7 mouse cellular contexts compared by ENCODE assay signal in the genomic region with DNA sequence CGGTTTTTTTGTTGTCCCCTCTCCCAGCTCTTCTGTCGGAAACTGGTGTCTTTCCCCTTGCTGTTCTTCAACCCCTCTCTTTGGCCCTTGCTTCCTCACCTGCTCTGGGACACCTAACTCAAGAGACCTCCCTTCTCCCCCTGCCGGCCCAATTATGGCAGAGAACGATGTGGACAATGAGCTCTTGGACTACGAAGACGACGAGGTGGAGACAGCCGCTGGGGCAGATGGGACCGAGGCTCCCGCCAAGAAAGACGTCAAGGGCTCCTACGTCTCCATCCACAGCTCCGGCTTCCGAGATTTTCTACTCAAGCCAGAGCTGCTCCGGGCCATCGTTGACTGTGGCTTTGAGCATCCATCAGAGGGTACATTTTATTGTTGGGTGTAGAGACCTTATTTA. TPM values are rescaled to one million over a fixed set of nuclear protein-coding genes. Genes with fewer than 3 reads are reported as not detected.
DNase-seq lines count a peak whose midpoint lies in the region; ATAC-seq lines count a peak whose summit lies in the region.

No protein-coding gene starts in this region.

- H3K9me3 ChIP-seq in embryonic facial prominence, embryonic 10.5 days, result no peaks in the 10 kb centered on the region
- H3K9me3 ChIP-seq in heart, embryonic 16.5 days (replicated peaks; ENCODE audit: control insufficient read depth, low read length), result no peaks in the 10 kb centered on the region
- no peaks in the 10 kb centered on the region for H3K9me3 ChIP-seq in stomach, embryonic 15.5 days

- H3K4me3 ChIP-seq in embryonic facial prominence, embryonic 10.5 days, result peak overlapping the region; percentile 98
- H3K4me3 ChIP-seq in heart, embryonic 16.5 days (ENCODE audit: low read length), result peak overlapping the region; percentile 94
- H3K4me3 ChIP-seq in macrophage (ENCODE audit: inconsistent target), result peak overlapping the region; percentile 87
- H3K4me3 ChIP-seq in stomach, embryonic 15.5 days (replicated peaks), result peak overlapping the region; percentile 70

- 16% methylated on average over 16 of the region's 16 CpGs for WGBS in embryonic facial prominence, embryonic 10.5 days
- WGBS in heart, embryonic 16.5 days, result 4% methylated on average over 16 of the region's 16 CpGs
- WGBS in macrophage (ENCODE audit: missing documents), result 2% methylated on average over 16 of the region's 16 CpGs
- 2% methylated on average over 16 of the region's 16 CpGs for WGBS in stomach, embryonic 15.5 days

- DNase-seq in 416B (ENCODE audit: low read depth) (peak; percentile 56), ES-CJ7 (ENCODE audit: low read depth, low spot score) (peak; percentile 71)
- peak; percentile 63 for DNase-seq in embryonic facial prominence, embryonic 10.5 days (ENCODE audit: low spot score)
- DNase-seq in kidney, postnatal 25 days, result peak; percentile 48 to 78

- peak overlapping the region; percentile 99 for H3K9ac ChIP-seq in heart, embryonic 16.5 days (ENCODE audit: low read length)
- H3K9ac ChIP-seq in stomach, embryonic 15.5 days, result peak overlapping the region; percentile 93

- peaks cover 53% of the 10 kb centered on the region for H3K36me3 ChIP-seq in embryonic facial prominence, embryonic 10.5 days (replicated peaks)
- peaks cover 48% of the 10 kb centered on the region for H3K36me3 ChIP-seq in heart, embryonic 16.5 days (ENCODE audit: control insufficient read depth, insufficient read depth)
- peaks cover 32% of the 10 kb centered on the region for H3K36me3 ChIP-seq in macrophage (ENCODE audit: inconsistent target)
- peaks cover 40% of the 10 kb centered on the region for H3K36me3 ChIP-seq in stomach, embryonic 15.5 days

- H3K27me3 ChIP-seq in embryonic facial prominence, embryonic 10.5 days (replicated peaks; ENCODE audit: low read depth, poor library complexity, severe bottlenecking), result no peaks in the 10 kb centered on the region
- H3K27me3 ChIP-seq in heart, embryonic 16.5 days (ENCODE audit: control insufficient read depth, insufficient read depth, low read length), result no peaks in the 10 kb centered on the region
- no peaks in the 10 kb centered on the region for H3K27me3 ChIP-seq in stomach, embryonic 15.5 days (replicated peaks)

- peaks cover 44% of the 10 kb centered on the region for H3K4me1 ChIP-seq in embryonic facial prominence, embryonic 10.5 days
- peaks cover 45% of the 10 kb centered on the region for H3K4me1 ChIP-seq in heart, embryonic 16.5 days (ENCODE audit: control insufficient read depth, insufficient read depth, low read length)
- H3K4me1 ChIP-seq in stomach, embryonic 15.5 days, result peaks cover 38% of the 10 kb centered on the region

- ATAC-seq in heart, embryonic 16.5 days (replicated peaks; ENCODE audit: extremely low read depth, insufficient read depth, low FRiP score), result no peak
- 0 out of 2 replicates have a peak, but pooled peaks have one; percentile 2 for ATAC-seq in stomach, embryonic 15.5 days (ENCODE audit: insufficient read depth, low FRiP score, low read depth)

- H3K79me2 ChIP-seq in macrophage (ENCODE audit: inconsistent target), result peaks cover 60% of the 10 kb centered on the region

- peak overlapping the region; percentile 100 for H3K27ac ChIP-seq in embryonic facial prominence, embryonic 10.5 days (replicated peaks)
- H3K27ac ChIP-seq in heart, embryonic 16.5 days (ENCODE audit: low read length), result peak overlapping the region; percentile 99
- H3K27ac ChIP-seq in macrophage, result peak overlapping the region; percentile 93
- peak overlapping the region; percentile 99; the same call in 1 of the 2 replicates for H3K27ac ChIP-seq in stomach, embryonic 15.5 days

- H3K4me2 ChIP-seq in heart, embryonic 16.5 days (ENCODE audit: low read depth, low read length), result peak overlapping the region; percentile 95
- H3K4me2 ChIP-seq in stomach, embryonic 15.5 days, result peak overlapping the region; percentile 81

RNA-seq across cellular contexts. Expression of a gene that starts 1.5 kb away (rescaled TPM):
- 726 and 735 TPM in 2 replicates for polyA plus RNA-seq in embryonic facial prominence, embryonic 10.5 days (2016; fragmentation: Nextera tagmentation; extraction: Ambion mirVana)
- 256 and 260 TPM in 2 replicates for polyA plus RNA-seq in heart, embryonic 16.5 days (2015; fragmentation: Nextera tagmentation; extraction: Ambion mirVana)
- 100 to 1,000 TPM; 305 to 692 (median 502) TPM for total RNA-seq in macrophage (2018; cell fraction: chromatin; rRNA removed)
- total RNA-seq in macrophage (2018; cell fraction: cytosol; rRNA removed), result 100 to 1,000 TPM in 13 of 26 experiments, 10 to 100 TPM in 13; 75.9 to 135 (median 100) TPM
- 100 to 1,000 TPM; 313 to 609 (median 458) TPM for total RNA-seq in macrophage (2018; cell fraction: nucleus; rRNA removed)
- 113 to 158 TPM (median 122 TPM) in 3 replicates for polyA plus RNA-seq in macrophage (2018)
- 361 and 392 TPM in 2 replicates for polyA plus RNA-seq in stomach, embryonic 15.5 days (2015; fragmentation: Nextera tagmentation; extraction: Ambion mirVana)

RNA-seq across cellular contexts. Expression of a gene that starts 7.5 kb away (rescaled TPM):
- 9.3 and 9.6 TPM in 2 replicates for polyA plus RNA-seq in embryonic facial prominence, embryonic 10.5 days (2016; fragmentation: Nextera tagmentation; extraction: Ambion mirVana)
- 8.4 and 8.8 TPM in 2 replicates for polyA plus RNA-seq in heart, embryonic 16.5 days (2015; fragmentation: Nextera tagmentation; extraction: Ambion mirVana)
- 10 to 100 TPM in 24 of 26 experiments, 1 to 10 TPM in 2; 6.7 to 47.8 (median 25.9) TPM for total RNA-seq in macrophage (2018; cell fraction: chromatin; rRNA removed)
- total RNA-seq in macrophage (2018; cell fraction: cytosol; rRNA removed), result 10 to 100 TPM in 22 of 26 experiments, 1 to 10 TPM in 4; 8.7 to 22.2 (median 18.1) TPM
- total RNA-seq in macrophage (2018; cell fraction: nucleus; rRNA removed), result 10 to 100 TPM in 22 of 26 experiments, 1 to 10 TPM in 4; 8.6 to 27.7 (median 18.6) TPM
- polyA plus RNA-seq in macrophage (2018), result 8.3 to 16.7 TPM (median 14.8 TPM) in 3 replicates
- polyA plus RNA-seq in stomach, embryonic 15.5 days (2015; fragmentation: Nextera tagmentation; extraction: Ambion mirVana), result 12.5 and 14.1 TPM in 2 replicates

RNA-seq across cellular contexts. Expression of a gene that starts 9.6 kb away (rescaled TPM):
- 5.2 and 5.6 TPM in 2 replicates for polyA plus RNA-seq in embryonic facial prominence, embryonic 10.5 days (2016; fragmentation: Nextera tagmentation; extraction: Ambion mirVana)
- 10.1 and 10.4 TPM in 2 replicates for polyA plus RNA-seq in heart, embryonic 16.5 days (2015; fragmentation: Nextera tagmentation; extraction: Ambion mirVana)
- 10 to 100 TPM in 18 of 26 experiments, 1 to 10 TPM in 8; 4.2 to 28.2 (median 14.3) TPM for total RNA-seq in macrophage (2018; cell fraction: chromatin; rRNA removed)
- total RNA-seq in macrophage (2018; cell fraction: cytosol; rRNA removed), result 1 to 10 TPM; 2.2 to 6.6 (median 3.8) TPM
- total RNA-seq in macrophage (2018; cell fraction: nucleus; rRNA removed), result 10 to 100 TPM in 10 of 26 experiments, 1 to 10 TPM in 16; 4.8 to 33.5 (median 8.2) TPM
- 5.0 to 12.5 TPM (median 6.9 TPM) in 3 replicates for polyA plus RNA-seq in macrophage (2018)
- polyA plus RNA-seq in stomach, embryonic 15.5 days (2015; fragmentation: Nextera tagmentation; extraction: Ambion mirVana), result 5.1 and 5.9 TPM in 2 replicates

RNA-seq across cellular contexts. Expression of a gene that starts 19.4 kb away (rescaled TPM):
- polyA plus RNA-seq in embryonic facial prominence, embryonic 10.5 days (2016; fragmentation: Nextera tagmentation; extraction: Ambion mirVana), result 30.3 and 32.9 TPM in 2 replicates
- 90.5 and 110 TPM in 2 replicates for polyA plus RNA-seq in heart, embryonic 16.5 days (2015; fragmentation: Nextera tagmentation; extraction: Ambion mirVana)
- 1,000 to 10,000 TPM; 1,047 to 3,424 (median 2,210) TPM for total RNA-seq in macrophage (2018; cell fraction: chromatin; rRNA removed)
- 1,000 to 10,000 TPM; 3,633 to 6,553 (median 5,167) TPM for total RNA-seq in macrophage (2018; cell fraction: cytosol; rRNA removed)
- over 10,000 TPM in 1 of 26 experiments, 1,000 to 10,000 TPM in 25; 2,886 to 10,022 (median 6,458) TPM for total RNA-seq in macrophage (2018; cell fraction: nucleus; rRNA removed)
- 2,972 to 5,352 TPM (median 3,334 TPM) in 3 replicates for polyA plus RNA-seq in macrophage (2018)
- 135 and 148 TPM in 2 replicates for polyA plus RNA-seq in stomach, embryonic 15.5 days (2015; fragmentation: Nextera tagmentation; extraction: Ambion mirVana)

RNA-seq across cellular contexts. Expression of a gene that starts 22.5 kb away (rescaled TPM):
- 0.33 and 0.40 TPM in 2 replicates for polyA plus RNA-seq in embryonic facial prominence, embryonic 10.5 days (2016; fragmentation: Nextera tagmentation; extraction: Ambion mirVana)
- 0.41 and 1.2 TPM in 2 replicates for polyA plus RNA-seq in heart, embryonic 16.5 days (2015; fragmentation: Nextera tagmentation; extraction: Ambion mirVana)
- total RNA-seq in macrophage (2018; cell fraction: chromatin; rRNA removed), result 10 to 100 TPM in 3 of 26 experiments, 1 to 10 TPM in 12, not detected in 11; 2.4 to 18.5 (median 7.6) TPM
- 1 to 10 TPM in 11 of 26 experiments, under 1 TPM in 7, not detected in 8; 0.51 to 4.6 (median 1.3) TPM for total RNA-seq in macrophage (2018; cell fraction: cytosol; rRNA removed)
- 10 to 100 TPM in 7 of 26 experiments, 1 to 10 TPM in 14, not detected in 5; 1.2 to 30.6 (median 7.2) TPM for total RNA-seq in macrophage (2018; cell fraction: nucleus; rRNA removed)
- not detected in 3 replicates for polyA plus RNA-seq in macrophage (2018)
- polyA plus RNA-seq in stomach, embryonic 15.5 days (2015; fragmentation: Nextera tagmentation; extraction: Ambion mirVana), result 0.86 TPM in 1 of 2 replicates, not detected in the other
